Mouse (Mus musculus) frontal cortex, postnatal 14 days (tissue): ENCODE measurements around the gene Nr1h2.
A peak's percentile ranks its signal among the peaks of the same experiment; 100 is the strongest.

Experiments
- DNase-seq, 2 experiments: peaks; one replicate each; pipeline ENCODE4 v3.0.0; 2022; ENCODE audit warnings: low spot score in 2 of 2

Gene Nr1h2

DNA sequence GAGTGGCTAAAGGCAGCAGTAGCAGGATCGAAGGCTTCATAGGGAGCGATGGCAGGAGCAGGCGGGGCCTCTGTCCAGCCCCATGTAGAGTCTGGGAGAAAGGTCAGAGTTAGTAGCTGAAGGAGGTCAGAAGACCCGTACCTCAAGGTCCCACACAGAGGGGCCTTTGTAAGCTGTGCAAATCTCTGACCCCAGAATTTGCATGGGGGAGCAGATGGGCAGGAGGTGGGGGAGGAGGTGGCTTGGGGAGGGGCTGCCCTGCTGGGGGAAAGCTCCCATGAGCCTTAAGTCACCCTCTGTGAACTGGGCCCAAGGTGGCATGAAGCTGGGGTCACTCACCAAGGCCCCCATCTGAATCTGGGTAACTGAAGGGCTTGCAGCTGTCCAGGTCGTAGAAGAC lies 24.2 kb downstream of the Nr1h2 start:
- no peak for DNase-seq

- peak in 1 of 2 experiments; percentile 60 for DNase-seq
Observed at GRCm38 (mm10) chr7:44527483-44528398, 26.0 kb downstream of the Nr1h2 start.

GRCm38 (mm10) chr7:44526414-44527154 lies 27.2 kb downstream of the Nr1h2 start:
- no peak for DNase-seq

- no peak for DNase-seq
Observed at GRCm38 (mm10) chr7:44525126-44525832, 28.5 kb downstream of the Nr1h2 start.

GRCm38 (mm10) chr7:44524502-44524901 lies 29.2 kb downstream of the Nr1h2 start, which contains the start of gene Mybpc2:
TSS of gene Mybpc2 (minus strand) at chr7:44524656.
- no peak for DNase-seq

- no peak for DNase-seq
Observed at GRCm38 (mm10) chr7:44523056-44523455, 30.7 kb downstream of the Nr1h2 start.

DNA sequence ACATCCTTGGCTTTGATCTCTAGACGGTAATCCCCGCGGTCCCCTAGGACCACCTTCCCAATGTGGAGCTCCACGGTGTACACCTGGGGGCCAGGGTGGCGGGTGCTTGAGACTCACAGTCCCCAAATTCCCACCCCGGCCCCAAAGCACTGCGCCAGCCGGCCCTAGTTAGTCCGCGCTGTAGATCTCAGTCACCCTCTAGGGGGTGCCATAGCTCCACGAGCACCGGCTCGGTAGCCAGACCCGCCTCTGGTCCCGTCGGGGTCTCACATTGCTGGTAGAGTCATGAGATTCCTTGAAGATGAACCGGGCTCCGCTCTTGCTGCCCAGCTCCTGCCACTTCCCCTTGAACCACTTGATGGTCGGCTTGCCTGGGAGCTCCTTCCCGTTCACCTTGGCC lies 32.0 kb downstream of the Nr1h2 start:
- DNase-seq: no peak

- no peak for DNase-seq
Observed at GRCm38 (mm10) chr7:44520990-44521389, 32.8 kb downstream of the Nr1h2 start.

- no peak for DNase-seq
Observed at GRCm38 (mm10) chr7:44519240-44519913, 34.4 kb downstream of the Nr1h2 start.

- no peak for DNase-seq
Observed at GRCm38 (mm10) chr7:44507491-44507890, 46.3 kb downstream of the Nr1h2 start.

- DNase-seq: peak in 1 of 2 experiments; percentile 64
Observed at GRCm38 (mm10) chr7:44501563-44502115, 52.1 kb downstream of the Nr1h2 start.

- no peak for DNase-seq
Observed at GRCm38 (mm10) chr7:44500046-44500445, 53.7 kb downstream of the Nr1h2 start.
